Mouse (Mus musculus) liver, embryonic 12.5 days (tissue): ENCODE measurements around the gene Efna5. TPM values are rescaled to one million over a fixed set of nuclear protein-coding genes. Genes with fewer than 3 reads are reported as not detected.

Source experiments
- ATAC-seq: fragments of 200-750 bp; cut with Nextera tagmentation; 2 replicates; pipeline ENCODE4 v1.8.0; 2017; ENCODE audit warnings: moderate number of reproducible peaks, mild to moderate bottlenecking, moderate library complexity
- H3K27ac ChIP-seq: fragments of 300-500 bp; sonication (generic); 2 replicates; pipeline ENCODE4 v1.5.1; 2016; ENCODE audit warnings: mild to moderate bottlenecking
- H3K27me3 ChIP-seq: fragments of 300-500 bp; sonication (generic); replicated peaks from 2 replicates; pipeline ENCODE4 v1.6.1; 2016; ENCODE audit warnings: mild to moderate bottlenecking, moderate library complexity
- H3K36me3 ChIP-seq: fragments of 300-500 bp; sonication (generic); 2 replicates; pipeline ENCODE4 v1.6.1; 2016; ENCODE audit warnings: mild to moderate bottlenecking, moderate library complexity
- H3K4me1 ChIP-seq: fragments of 300-500 bp; sonication (generic); 2 replicates; pipeline ENCODE4 v1.6.1; 2016
- H3K4me2 ChIP-seq: fragments of 300-500 bp; sonication (generic); 2 replicates; pipeline ENCODE4 v1.6.1; 2016; ENCODE audit warnings: mild to moderate bottlenecking, moderate library complexity
- H3K4me3 ChIP-seq: fragments of 300-500 bp; sonication (generic); 2 replicates; pipeline ENCODE4 v1.5.1; 2016; ENCODE audit warnings: mild to moderate bottlenecking, moderate library complexity
- H3K9ac ChIP-seq: fragments of 300-500 bp; sonication (generic); 2 replicates; pipeline ENCODE4 v1.6.1; 2016; ENCODE audit warnings: mild to moderate bottlenecking, moderate library complexity
- H3K9me3 ChIP-seq: fragments of 300-500 bp; sonication (generic); replicated peaks from 2 replicates; pipeline ENCODE4 v1.6.1; 2016; ENCODE audit warnings: mild to moderate bottlenecking, moderate library complexity
- WGBS: fragments of 180-500 bp; shearing (Covaris S2); methylation state at CpG from one replicate; pipeline ENCODE4 v1.1.7; 2016; ENCODE audit not compliant: insufficient replicate concordance; 5-methylcytosine and 5-hydroxymethylcytosine counted together
- polyA plus RNA-seq: library from polyadenylated mRNA; unstranded; fragments of >200 nt; fragmentation: Nextera tagmentation; extraction: Ambion mirVana; gene quantifications from 2 replicates; pipeline ENCODE4 v1.2.1, GENCODE M21; 2016

The Efna5 gene
- polyA plus RNA-seq, 1 experiment from 2014 or later, result 4.4 TPM

GRCm38 (mm10) chr17:62607304-62607914 is 273.7 kb downstream of the Efna5 start:
- H3K4me3 ChIP-seq, result no peak overlapping the region
- H3K27ac ChIP-seq, result no peak overlapping the region
- H3K9me3 ChIP-seq, result no peaks in the 10 kb centered on the region
- no peaks in the 10 kb centered on the region for H3K36me3 ChIP-seq
- H3K27me3 ChIP-seq, result no peaks in the 10 kb centered on the region
- H3K4me1 ChIP-seq, result no peaks in the 10 kb centered on the region
- H3K4me2 ChIP-seq, result no peak overlapping the region
- WGBS, result 77% methylated on average over 18 of the region's 18 CpGs
- no peak overlapping the region for H3K9ac ChIP-seq
- ATAC-seq, result no peak

DNA sequence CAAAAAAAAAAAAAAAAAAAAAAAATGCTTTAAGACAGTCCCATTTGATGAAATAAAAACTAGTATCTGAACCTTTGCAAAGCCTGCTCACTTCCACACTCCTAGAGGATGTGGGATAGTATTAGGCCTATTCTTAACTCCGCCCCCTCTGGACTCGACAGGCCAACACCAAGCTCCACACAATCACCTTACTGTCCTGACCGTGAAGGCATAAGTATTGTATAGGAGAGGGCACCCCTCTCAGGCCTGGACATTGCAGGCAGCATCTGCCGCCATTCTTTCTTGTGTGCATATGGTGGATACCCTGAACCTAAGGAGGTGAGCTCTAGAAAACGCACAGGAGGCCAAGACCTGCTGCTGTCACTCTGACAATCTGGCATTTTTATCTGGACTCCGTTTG is 274.4 kb downstream of the Efna5 start:
- no peak overlapping the region for H3K9ac ChIP-seq
- no peaks in the 10 kb centered on the region for H3K36me3 ChIP-seq
- H3K27ac ChIP-seq, result no peak overlapping the region
- WGBS, result 71% methylated on average over 6 of the region's 6 CpGs
- H3K4me1 ChIP-seq, result no peaks in the 10 kb centered on the region
- ATAC-seq, result no peak
- no peak overlapping the region for H3K4me2 ChIP-seq
- H3K4me3 ChIP-seq, result no peak overlapping the region
- no peaks in the 10 kb centered on the region for H3K27me3 ChIP-seq
- H3K9me3 ChIP-seq, result no peaks in the 10 kb centered on the region

DNA sequence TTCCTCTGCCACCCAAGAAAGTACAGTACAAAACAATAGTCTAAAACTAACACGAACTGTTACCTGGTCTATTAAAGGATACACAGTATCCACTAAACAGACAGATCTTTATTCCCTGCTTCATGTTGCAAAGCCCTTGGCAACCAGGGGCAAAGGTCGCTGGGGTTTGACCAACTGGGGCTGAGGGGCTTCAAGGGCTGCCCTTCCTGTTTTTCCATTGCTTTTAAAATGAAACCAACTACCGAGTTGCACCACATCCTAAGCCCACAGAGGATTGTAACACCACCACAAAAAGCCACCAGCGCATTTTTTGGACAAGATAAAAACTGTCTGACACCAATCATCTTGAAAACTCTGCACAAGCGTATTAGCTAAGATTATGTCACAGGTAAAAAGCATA is 276.8 kb downstream of the Efna5 start:
- Histone ChIP-seq H3K9me3 (no peaks in the 10 kb centered on the region), H3K36me3 (no peaks in the 10 kb centered on the region), H3K9ac (no peak overlapping the region), H3K4me1 (no peaks in the 10 kb centered on the region), H3K4me3 (no peak overlapping the region), H3K4me2 (no peak overlapping the region), H3K27me3 (no peaks in the 10 kb centered on the region), H3K27ac (no peak overlapping the region)
- WGBS, result 29% methylated on average over 5 of the region's 5 CpGs
- no peak for ATAC-seq

DNA sequence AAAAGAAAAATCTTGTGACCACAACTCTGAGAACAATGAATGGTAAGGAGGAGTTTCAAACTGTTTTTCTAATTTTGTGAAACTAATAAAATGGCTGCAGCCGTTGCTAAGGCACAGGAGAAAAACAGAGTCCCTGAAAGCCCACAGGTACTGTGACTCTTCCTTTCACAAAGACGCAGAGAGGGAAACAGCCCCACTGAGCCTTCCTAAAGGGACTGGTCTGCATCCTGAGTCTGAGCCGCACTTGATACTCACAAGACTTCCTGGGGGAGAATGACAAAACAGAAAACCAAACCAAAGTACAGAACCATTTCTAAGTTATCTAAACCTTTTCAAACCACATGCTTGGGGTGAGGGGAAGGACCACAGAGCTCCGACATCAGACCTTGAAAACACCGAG is 277.5 kb downstream of the Efna5 start:
- no peak for ATAC-seq
- H3K9ac ChIP-seq, result no peak overlapping the region
- H3K36me3 ChIP-seq, result no peaks in the 10 kb centered on the region
- H3K4me1 ChIP-seq, result no peaks in the 10 kb centered on the region
- 14% methylated on average over 5 of the region's 5 CpGs for WGBS
- no peak overlapping the region for H3K27ac ChIP-seq
- H3K4me2 ChIP-seq, result no peak overlapping the region
- H3K4me3 ChIP-seq, result no peak overlapping the region
- H3K9me3 ChIP-seq, result no peaks in the 10 kb centered on the region
- no peaks in the 10 kb centered on the region for H3K27me3 ChIP-seq

DNA sequence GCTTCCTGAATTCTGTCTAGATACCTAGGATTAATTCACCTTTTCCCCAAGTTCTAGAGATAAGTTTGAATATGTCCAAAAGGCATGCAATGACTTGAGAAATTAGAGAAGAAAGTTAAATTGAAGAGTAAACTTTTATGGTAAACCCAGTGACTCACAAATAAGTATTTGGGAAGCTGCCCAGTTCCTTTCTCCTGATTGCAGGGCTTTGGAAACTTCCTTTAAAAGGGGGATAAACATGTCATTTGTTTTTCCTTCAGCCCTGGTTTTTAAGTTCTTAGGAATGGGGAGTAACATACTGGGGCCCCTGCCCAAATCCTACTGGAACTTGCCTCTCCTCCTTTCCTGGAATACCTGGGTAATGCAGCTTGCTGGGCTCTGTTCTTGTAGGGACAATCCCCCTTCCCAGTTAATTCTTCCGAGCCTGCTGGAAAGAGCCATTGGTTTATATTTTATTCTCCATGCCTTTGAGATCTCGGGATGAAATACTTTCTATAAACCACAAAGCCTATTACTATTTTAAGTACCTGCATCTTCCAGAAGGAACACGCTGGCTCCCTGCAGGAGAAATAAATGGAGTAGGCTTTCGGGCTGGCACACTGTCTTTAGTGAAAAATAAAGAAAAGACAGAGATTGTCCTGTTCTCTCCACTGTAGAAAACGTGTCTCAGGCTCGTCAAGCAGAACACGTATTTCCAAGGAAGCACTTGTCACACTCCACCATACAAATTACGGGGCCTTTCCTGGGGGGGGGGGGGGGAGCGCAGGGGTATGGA is 282.2 kb downstream of the Efna5 start:
- H3K27me3 ChIP-seq, result no peaks in the 10 kb centered on the region
- no peaks in the 10 kb centered on the region for H3K36me3 ChIP-seq
- no peak for ATAC-seq
- H3K27ac ChIP-seq, result no peak overlapping the region
- 63% methylated on average over 9 of the region's 9 CpGs for WGBS
- no peak overlapping the region for H3K4me3 ChIP-seq
- no peaks in the 10 kb centered on the region for H3K9me3 ChIP-seq
- H3K4me2 ChIP-seq, result no peak overlapping the region
- no peaks in the 10 kb centered on the region for H3K4me1 ChIP-seq
- no peak overlapping the region for H3K9ac ChIP-seq

DNA sequence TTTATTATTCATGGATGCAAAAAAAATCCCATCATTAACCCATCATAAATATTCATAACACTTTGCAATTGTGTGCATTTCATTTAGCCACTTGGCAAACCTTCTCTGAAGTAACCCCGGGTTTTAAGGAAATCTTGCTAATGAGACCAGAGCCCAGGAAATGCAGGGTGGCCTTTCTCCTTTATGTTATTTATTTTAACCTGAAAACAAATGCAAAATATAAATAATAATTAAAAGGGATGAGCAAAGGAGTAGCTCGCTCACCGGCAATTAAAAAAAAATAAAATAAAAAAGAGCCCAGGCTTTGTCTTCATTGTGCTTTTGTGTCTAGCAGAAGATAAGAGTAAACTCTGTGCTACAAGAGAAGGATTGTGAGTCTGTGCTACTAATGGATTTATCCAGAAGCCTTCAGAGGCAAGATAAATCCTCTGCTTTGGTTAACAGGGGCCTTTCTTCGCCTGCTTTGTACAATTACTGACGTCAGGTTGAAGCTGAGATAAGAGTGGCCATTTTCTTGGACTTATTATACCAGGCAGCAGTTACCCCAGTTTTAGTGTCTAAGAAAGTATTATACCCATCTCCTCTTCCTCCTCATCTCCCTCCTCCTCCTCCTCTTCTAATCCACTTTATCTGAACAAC is 288.6 kb downstream of the Efna5 start:
- 48% methylated on average over 5 of the region's 5 CpGs for WGBS
- Histone ChIP-seq H3K9me3 (no peaks in the 10 kb centered on the region), H3K27me3 (no peaks in the 10 kb centered on the region), H3K9ac (no peak overlapping the region), H3K4me2 (no peak overlapping the region), H3K36me3 (no peaks in the 10 kb centered on the region), H3K27ac (no peak overlapping the region), H3K4me3 (no peak overlapping the region), H3K4me1 (no peaks in the 10 kb centered on the region)
- no peak for ATAC-seq

- no peak for ATAC-seq
Observed at GRCm38 (mm10) chr17:62591581-62592435, 289.3 kb downstream of the Efna5 start.

DNA sequence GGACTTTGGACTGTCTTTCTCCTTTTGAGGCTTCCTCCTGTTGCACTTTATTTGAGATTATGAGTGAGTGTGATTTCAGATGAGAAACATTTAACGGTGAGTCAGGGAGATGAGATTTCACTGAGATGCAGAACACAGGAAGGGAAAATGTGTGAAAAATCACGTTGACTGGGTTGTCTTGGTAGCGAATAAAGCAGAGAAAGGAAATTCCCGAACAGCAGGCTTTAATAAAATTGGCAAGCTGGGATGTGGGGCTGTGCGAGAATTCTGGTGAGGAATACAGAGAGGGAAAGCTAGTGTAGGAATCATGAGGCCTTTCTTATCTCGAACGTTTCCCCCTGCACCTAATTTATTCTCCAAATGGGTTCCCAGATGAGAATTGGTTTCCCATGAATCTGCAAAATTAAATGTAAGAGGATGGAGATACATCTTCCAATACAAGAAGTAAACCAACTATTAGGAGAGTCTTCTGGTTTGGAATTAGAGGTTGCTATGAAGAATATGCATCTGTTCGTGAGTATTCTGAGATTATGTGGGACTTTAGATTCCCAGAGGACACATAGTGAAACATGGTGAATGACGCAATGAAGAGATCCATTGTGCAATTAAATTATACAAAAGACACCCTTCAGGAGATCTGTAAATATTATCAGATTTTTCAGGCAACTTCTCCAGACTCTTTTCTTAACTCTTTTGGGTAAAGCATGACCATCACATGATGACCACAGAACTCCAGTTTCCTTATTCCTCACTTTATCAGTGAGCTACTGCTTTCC is 290.2 kb downstream of the Efna5 start:
- WGBS, result 60% methylated on average over 9 of the region's 9 CpGs
- Histone ChIP-seq H3K27me3 (no peaks in the 10 kb centered on the region), H3K4me2 (no peak overlapping the region), H3K4me1 (no peaks in the 10 kb centered on the region), H3K4me3 (no peak overlapping the region), H3K9me3 (no peaks in the 10 kb centered on the region), H3K9ac (no peak overlapping the region), H3K27ac (no peak overlapping the region), H3K36me3 (no peaks in the 10 kb centered on the region)
- no peak for ATAC-seq

More at GRCm38 (mm10) chr17:62591581-62592435, 289.3 kb downstream of the Efna5 start:
- H3K4me1 ChIP-seq, result no peaks in the 10 kb centered on the region
- no peaks in the 10 kb centered on the region for H3K9me3 ChIP-seq
- no peaks in the 10 kb centered on the region for H3K36me3 ChIP-seq
- WGBS, result 59% methylated on average over 10 of the region's 10 CpGs
- no peak overlapping the region for H3K4me2 ChIP-seq
- no peak overlapping the region for H3K4me3 ChIP-seq
- no peak overlapping the region for H3K27ac ChIP-seq
- H3K9ac ChIP-seq, result no peak overlapping the region
- no peaks in the 10 kb centered on the region for H3K27me3 ChIP-seq

- H3K9me3 ChIP-seq, result no peaks in the 10 kb centered on the region
- no peak overlapping the region for H3K9ac ChIP-seq
- H3K4me2 ChIP-seq, result no peak overlapping the region
- H3K4me3 ChIP-seq, result no peak overlapping the region
- no peak for ATAC-seq
- no peak overlapping the region for H3K27ac ChIP-seq
- no peaks in the 10 kb centered on the region for H3K36me3 ChIP-seq
- no peaks in the 10 kb centered on the region for H3K27me3 ChIP-seq
- WGBS, result 72% methylated on average over 6 of the region's 6 CpGs
- H3K4me1 ChIP-seq, result no peaks in the 10 kb centered on the region
Observed at GRCm38 (mm10) chr17:62580127-62580526, 301.0 kb downstream of the Efna5 start.

DNA sequence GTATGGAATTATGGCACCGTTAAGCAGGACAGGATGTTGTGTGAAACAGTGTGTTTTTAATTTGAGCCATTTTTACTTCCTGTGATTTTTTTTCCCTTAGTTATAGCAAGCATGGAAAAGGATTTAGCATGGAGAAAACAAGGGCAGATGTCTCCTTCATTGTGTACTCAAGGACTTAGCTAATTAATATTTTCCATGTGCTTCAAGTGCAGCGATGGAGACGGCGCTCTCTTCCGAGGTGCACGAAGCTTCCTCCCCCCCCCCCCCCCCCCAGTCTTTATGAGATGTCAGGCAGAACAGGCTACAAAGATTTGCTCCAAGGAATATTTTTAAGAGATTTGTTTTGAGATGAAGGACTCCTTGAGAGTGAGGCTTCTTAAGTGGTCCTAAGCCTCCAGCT is 301.5 kb downstream of the Efna5 start:
- WGBS, result 79% methylated on average over 6 of the region's 6 CpGs
- Histone ChIP-seq H3K27me3 (no peaks in the 10 kb centered on the region), H3K4me1 (no peaks in the 10 kb centered on the region), H3K4me3 (no peak overlapping the region), H3K4me2 (no peak overlapping the region), H3K9me3 (no peaks in the 10 kb centered on the region), H3K36me3 (no peaks in the 10 kb centered on the region), H3K27ac (no peak overlapping the region), H3K9ac (no peak overlapping the region)
- ATAC-seq, result no peak

GRCm38 (mm10) chr17:62574499-62575265 is 306.4 kb downstream of the Efna5 start:
- no peaks in the 10 kb centered on the region for H3K4me1 ChIP-seq
- H3K4me3 ChIP-seq, result no peak overlapping the region
- H3K27ac ChIP-seq, result no peak overlapping the region
- 56% methylated on average over 9 of the region's 9 CpGs for WGBS
- H3K36me3 ChIP-seq, result no peaks in the 10 kb centered on the region
- ATAC-seq, result no peak
- H3K9me3 ChIP-seq, result no peaks in the 10 kb centered on the region
- no peak overlapping the region for H3K9ac ChIP-seq
- no peaks in the 10 kb centered on the region for H3K27me3 ChIP-seq
- H3K4me2 ChIP-seq, result no peak overlapping the region
